Mouse (Mus musculus) liver, embryonic 11.5 days (tissue): ENCODE measurements around the gene Dchs1. TPM values are rescaled to one million over a fixed set of nuclear protein-coding genes. Genes with fewer than 3 reads are reported as not detected.

Experiments
- ATAC-seq: fragments of 200-750 bp; cut with Nextera tagmentation; replicated peaks from 2 replicates; pipeline ENCODE4 v1.8.0; 2017; ENCODE audit warnings: moderate number of reproducible peaks, mild to moderate bottlenecking, moderate TSS enrichment, moderate library complexity; ENCODE audit not compliant: low FRiP score
- DNase-seq: peaks from one replicate; pipeline ENCODE4 v3.0.0-alpha.2; 2017; ENCODE audit warnings: low spot score
- H3K27ac ChIP-seq: fragments of 300-500 bp; sonication (generic); 2 replicates; pipeline ENCODE4 v1.5.1; 2014; ENCODE audit warnings: mild to moderate bottlenecking, low read depth, low read length, control low read depth
- H3K27me3 ChIP-seq: fragments of 300-500 bp; sonication (generic); replicated peaks from 2 replicates; pipeline ENCODE4 v1.6.1; 2014; ENCODE audit warnings: low read length, mixed read lengths; ENCODE audit not compliant: control insufficient read depth, insufficient read depth
- H3K36me3 ChIP-seq: fragments of 300-500 bp; sonication (generic); 2 replicates; pipeline ENCODE4 v1.6.1; 2014; ENCODE audit warnings: mild to moderate bottlenecking, low read length, moderate library complexity, mixed read lengths; ENCODE audit not compliant: control insufficient read depth, insufficient read depth
- H3K4me1 ChIP-seq: fragments of 300-500 bp; sonication (generic); replicated peaks from 2 replicates; pipeline ENCODE4 v1.6.1; 2014; ENCODE audit warnings: low read length, mixed read lengths; ENCODE audit not compliant: control insufficient read depth, insufficient read depth
- H3K4me2 ChIP-seq: fragments of 300-500 bp; sonication (generic); 2 replicates; pipeline ENCODE4 v1.6.1; 2014; ENCODE audit warnings: mild to moderate bottlenecking, control low read depth, moderate library complexity
- H3K4me3 ChIP-seq: fragments of 300-500 bp; sonication (generic); 2 replicates; pipeline ENCODE4 v1.5.1; 2014; ENCODE audit warnings: low read depth, low read length, control low read depth
- H3K9ac ChIP-seq: fragments of 300-500 bp; sonication (generic); 2 replicates; pipeline ENCODE4 v1.6.1; 2014; ENCODE audit warnings: low read depth, low read length, control low read depth
- H3K9me3 ChIP-seq: fragments of 300-500 bp; sonication (generic); 2 replicates; pipeline ENCODE4 v1.6.1; 2016; ENCODE audit warnings: low read length, inconsistent platforms, mixed read lengths; ENCODE audit not compliant: control insufficient read depth
- WGBS: fragments of 180-500 bp; shearing (Covaris S2); extraction: QIAGEN DNeasy Blood & Tissue Kit; methylation state at CpG from one replicate; pipeline ENCODE4 v1.1.7; 2014; 5-methylcytosine and 5-hydroxymethylcytosine counted together
- polyA plus RNA-seq: library from polyadenylated mRNA; unstranded; fragments of >200 nt; fragmentation: Nextera tagmentation; extraction: Ambion mirVana; gene quantifications from 2 replicates; pipeline ENCODE4 v1.2.1, GENCODE M21; 2014

The Dchs1 gene
- polyA plus RNA-seq, 1 experiment from 2014 or later: 5.8 TPM

DNA sequence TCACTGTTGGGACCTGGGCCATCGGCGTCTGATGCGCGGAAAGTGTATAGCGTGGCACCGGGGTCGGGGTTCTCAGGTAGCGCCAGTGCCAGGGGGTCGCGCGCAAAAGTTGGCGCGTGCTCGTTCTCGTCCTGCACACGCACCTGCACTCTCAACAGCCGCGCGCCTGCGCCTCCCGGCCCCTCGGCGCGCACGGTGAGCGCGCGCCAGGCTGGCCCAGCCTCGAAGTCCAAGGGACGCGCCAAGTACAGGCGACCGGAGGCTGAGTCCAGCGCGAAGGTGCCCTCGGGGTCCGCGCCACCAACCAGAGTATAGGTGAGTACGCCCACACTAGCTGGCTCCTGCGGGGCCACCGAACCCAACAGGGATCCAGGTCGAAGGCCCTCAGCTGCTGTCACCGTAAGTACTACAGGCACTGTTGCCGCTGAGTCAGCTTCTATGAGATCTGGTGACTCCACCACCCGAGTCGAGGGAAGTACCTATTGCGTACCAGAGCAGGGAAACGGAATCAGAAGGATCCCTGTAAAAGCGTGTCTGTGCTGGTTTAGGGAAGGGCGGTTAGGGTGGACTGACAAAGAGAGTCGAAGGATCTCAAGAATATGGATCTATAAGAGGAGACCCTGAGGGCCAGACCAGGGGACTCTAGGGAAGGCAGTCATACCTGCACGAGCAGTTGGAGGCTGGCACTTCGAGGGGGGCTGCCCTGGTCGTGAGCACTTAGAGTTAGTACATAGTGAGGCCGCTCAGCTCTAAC lies 24.8 kb downstream of the Dchs1 start:
- ATAC-seq: no peak
- Histone ChIP-seq H3K9ac (no peak overlapping the region), H3K27ac (no peak overlapping the region), H3K4me3 (peak overlapping the region; percentile 36), H3K4me2 (peak overlapping the region; percentile 68), H3K36me3 (peaks cover 2% of the 10 kb centered on the region; the same call in 1 of the 2 replicates), H3K9me3 (no peaks in the 10 kb centered on the region), H3K27me3 (peaks cover 33% of the 10 kb centered on the region), H3K4me1 (peaks cover 4% of the 10 kb centered on the region)
- DNase-seq: no peak
- WGBS: 16% methylated on average over 55 of the region's 55 CpGs

DNA sequence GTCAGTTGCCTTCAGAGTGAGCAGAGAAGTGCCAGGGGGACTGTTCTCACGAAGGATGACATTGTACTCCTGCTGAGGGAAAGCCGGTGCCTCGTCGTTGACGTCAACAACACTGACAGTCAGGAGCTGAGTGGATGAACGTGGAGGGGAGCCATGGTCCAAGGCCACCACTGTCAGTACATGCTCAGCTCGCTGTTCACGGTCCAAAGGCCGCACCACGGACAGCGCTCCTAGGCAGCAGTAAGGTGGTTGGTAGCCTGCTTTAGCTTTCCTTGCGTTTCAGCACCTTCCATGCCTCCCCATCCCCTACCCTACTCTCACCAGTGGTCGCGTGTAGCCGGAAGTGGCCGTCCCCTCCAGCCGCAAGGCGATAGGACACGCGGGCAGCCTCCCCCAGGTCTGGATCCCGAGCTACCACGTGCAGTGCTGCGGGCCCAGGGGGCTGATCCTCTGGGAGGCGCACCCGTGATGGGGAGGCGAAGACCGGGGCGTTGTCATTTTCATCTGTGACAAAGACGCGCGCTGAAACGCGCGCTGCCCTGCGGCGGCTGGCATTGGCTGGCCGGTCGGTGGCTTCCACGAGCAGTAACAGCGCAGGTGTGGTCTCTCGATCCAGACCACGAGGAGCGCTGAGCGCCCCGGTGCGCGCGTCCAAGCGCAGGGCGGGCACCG lies 25.5 kb downstream of the Dchs1 start:
- H3K4me3 ChIP-seq: peak overlapping the region; percentile 36
- H3K4me1 ChIP-seq: peaks cover 4% of the 10 kb centered on the region; the same call in 1 of the 2 replicates
- H3K4me2 ChIP-seq: peak overlapping the region; percentile 68
- H3K27me3 ChIP-seq: peaks cover 33% of the 10 kb centered on the region
- H3K9ac ChIP-seq: no peak overlapping the region
- H3K9me3 ChIP-seq: no peaks in the 10 kb centered on the region
- H3K27ac ChIP-seq: no peak overlapping the region
- DNase-seq (no peak), ATAC-seq (no peak; the same call in 1 of the 2 replicates)
- WGBS: 13% methylated on average over 51 of the region's 51 CpGs
- peaks cover 2% of the 10 kb centered on the region; the same call in 1 of the 2 replicates for H3K36me3 ChIP-seq

DNA sequence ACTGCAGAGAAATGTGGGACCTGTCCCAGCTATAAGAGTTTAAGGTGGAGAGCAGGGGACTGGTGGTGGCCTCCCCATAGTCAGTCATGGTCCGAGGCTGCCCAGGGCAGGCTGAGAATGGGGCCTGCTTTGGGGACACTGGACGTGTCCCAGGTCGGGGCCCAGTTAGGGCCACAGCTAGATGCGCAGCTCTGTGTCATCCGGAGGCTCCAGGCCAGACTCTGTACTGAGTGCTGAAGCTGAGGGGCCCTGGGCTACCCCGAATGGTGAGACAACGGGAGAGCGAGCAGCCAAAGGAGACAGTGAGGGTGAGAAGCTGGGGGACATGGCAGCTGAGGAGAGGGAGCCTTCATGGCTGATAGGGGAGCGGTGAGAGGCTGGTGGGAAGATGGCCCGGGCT lies 34.2 kb downstream of the Dchs1 start:
- Histone ChIP-seq H3K9me3 (no peaks in the 10 kb centered on the region), H3K27ac (no peak overlapping the region), H3K9ac (no peak overlapping the region), H3K4me1 (no peaks in the 10 kb centered on the region; the same call in 1 of the 2 replicates), H3K36me3 (peaks cover 4% of the 10 kb centered on the region; the same call in 1 of the 2 replicates), H3K4me3 (no peak overlapping the region), H3K4me2 (no peak overlapping the region), H3K27me3 (no peaks in the 10 kb centered on the region)
- WGBS: 85% methylated on average over 10 of the region's 10 CpGs
- DNase-seq: no peak
- ATAC-seq: no peak

DNA sequence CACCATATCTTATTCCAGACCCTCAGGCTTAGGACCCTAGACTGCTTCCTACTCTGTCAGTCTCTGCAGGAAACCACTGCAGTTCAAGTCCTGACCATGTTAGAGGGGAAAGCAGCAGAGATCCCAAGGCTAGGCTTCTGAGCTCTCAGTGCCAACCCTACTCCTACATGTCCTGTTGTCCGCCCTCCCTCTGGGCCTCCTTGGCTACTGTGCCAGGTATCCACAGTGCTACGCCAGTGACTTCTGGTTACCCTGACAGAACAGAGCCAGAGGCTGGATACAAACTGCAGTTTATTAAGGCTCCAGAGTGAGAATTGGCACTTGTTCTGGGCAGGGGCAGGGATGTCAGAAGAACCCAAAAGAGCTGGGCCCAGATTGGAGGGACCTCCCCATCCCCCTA lies 34.7 kb downstream of the Dchs1 start:
- no peak overlapping the region for H3K4me3 ChIP-seq
- no peaks in the 10 kb centered on the region for H3K27me3 ChIP-seq
- WGBS: 87% methylated on average over 2 of the region's 2 CpGs
- no peak overlapping the region for H3K9ac ChIP-seq
- ATAC-seq: no peak
- no peak for DNase-seq
- H3K36me3 ChIP-seq: peaks cover 4% of the 10 kb centered on the region; the same call in 1 of the 2 replicates
- no peaks in the 10 kb centered on the region for H3K9me3 ChIP-seq
- no peak overlapping the region for H3K4me2 ChIP-seq
- no peaks in the 10 kb centered on the region; the same call in 1 of the 2 replicates for H3K4me1 ChIP-seq
- no peak overlapping the region for H3K27ac ChIP-seq

DNA sequence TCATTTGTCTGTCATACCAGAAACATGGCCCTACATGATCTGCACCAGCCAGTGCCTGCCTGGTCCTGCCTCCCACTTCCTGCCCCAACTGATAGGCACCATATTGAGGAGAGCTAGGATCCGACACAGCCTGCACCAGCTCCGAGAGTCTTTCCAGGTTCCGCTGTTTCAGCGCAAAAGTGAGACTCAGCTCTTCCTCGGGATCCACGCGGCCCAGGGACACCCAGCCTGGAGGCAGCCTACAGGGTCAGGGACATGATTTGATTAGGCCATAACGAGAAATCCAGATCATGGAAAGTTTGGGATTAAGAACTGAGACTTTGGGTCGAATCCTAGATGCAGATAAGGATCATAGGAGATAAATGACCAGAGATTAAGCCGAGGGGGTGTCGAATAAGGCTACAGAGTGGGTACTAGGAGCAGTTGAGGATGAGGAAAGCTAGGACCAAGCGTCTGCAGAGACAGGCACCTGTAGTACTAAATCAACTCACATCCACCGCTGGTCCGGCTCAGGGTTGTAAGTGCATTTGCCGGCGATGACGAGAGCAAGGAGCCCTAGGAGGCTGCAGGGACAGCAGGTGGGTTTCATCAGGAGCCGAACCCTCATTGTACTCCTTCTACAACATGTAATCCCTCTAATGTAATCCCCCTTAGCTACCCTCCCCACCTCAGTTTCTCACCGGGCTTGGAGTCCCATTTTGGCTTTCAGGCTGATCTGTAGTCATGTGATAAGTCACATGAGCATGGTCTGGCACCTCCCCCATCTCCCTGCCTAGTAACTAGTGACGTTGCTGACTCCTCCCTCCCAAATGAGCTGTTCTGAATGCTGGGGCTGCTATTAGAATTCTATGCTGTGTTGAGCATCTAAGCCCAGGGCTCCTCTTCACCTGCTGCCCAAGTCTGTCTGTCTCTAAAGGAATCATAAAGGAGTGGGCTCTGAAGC lies 35.7 kb downstream of the Dchs1 start, which contains the start of gene Tpp1:
Tpp1 (minus strand) TSS at position 745 of the 943 bp plus-strand sequence.
- peak; percentile 89 for ATAC-seq
- 0 out of 2 replicates have a peak within 1 kb of the TSS, but pooled peaks have one; percentile 32 for H3K27ac ChIP-seq
- no peaks in the 10 kb centered on the region for H3K27me3 ChIP-seq
- WGBS: 16% methylated on average over 20 of the region's 20 CpGs
- no peaks in the 10 kb centered on the region; the same call in 1 of the 2 replicates for H3K4me1 ChIP-seq
- H3K36me3 ChIP-seq: peaks cover 7% of the 10 kb centered on the region
- peak; percentile 86 for DNase-seq
- H3K4me2 ChIP-seq: peak within 1 kb of the TSS; percentile 89
- H3K9me3 ChIP-seq: no peaks in the 10 kb centered on the region
- peak within 1 kb of the TSS; percentile 85 for H3K9ac ChIP-seq
- H3K4me3 ChIP-seq: peak within 1 kb of the TSS; percentile 80

DNA sequence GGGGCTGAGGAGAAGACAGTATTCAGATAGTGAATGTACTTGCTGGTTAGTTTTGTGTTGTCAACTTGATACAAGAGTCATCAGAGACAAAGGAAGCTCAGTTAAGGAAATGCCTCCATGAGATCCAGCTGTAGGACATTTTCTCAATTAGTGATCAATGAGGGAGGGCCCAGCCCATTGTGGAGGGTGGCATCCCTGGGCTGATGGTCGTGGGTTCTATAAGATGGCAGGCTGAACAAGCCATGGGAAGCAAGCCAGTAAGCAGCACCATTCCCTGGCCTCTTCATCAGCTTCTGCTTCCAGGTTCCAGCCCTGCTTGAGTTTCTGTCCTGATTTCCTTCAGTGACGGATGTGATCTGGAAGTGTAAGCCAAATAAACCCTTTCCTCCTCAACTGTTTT lies 39.7 kb downstream of the Dchs1 start:
- DNase-seq (no peak), ATAC-seq (no peak)
- Histone ChIP-seq H3K9ac (no peak overlapping the region), H3K4me1 (peaks cover 10% of the 10 kb centered on the region), H3K36me3 (peaks cover 10% of the 10 kb centered on the region), H3K4me3 (no peak overlapping the region), H3K27me3 (no peaks in the 10 kb centered on the region), H3K4me2 (no peak overlapping the region), H3K27ac (no peak overlapping the region), H3K9me3 (no peaks in the 10 kb centered on the region)
- 85% methylated on average over 2 of the region's 2 CpGs for WGBS

DNA sequence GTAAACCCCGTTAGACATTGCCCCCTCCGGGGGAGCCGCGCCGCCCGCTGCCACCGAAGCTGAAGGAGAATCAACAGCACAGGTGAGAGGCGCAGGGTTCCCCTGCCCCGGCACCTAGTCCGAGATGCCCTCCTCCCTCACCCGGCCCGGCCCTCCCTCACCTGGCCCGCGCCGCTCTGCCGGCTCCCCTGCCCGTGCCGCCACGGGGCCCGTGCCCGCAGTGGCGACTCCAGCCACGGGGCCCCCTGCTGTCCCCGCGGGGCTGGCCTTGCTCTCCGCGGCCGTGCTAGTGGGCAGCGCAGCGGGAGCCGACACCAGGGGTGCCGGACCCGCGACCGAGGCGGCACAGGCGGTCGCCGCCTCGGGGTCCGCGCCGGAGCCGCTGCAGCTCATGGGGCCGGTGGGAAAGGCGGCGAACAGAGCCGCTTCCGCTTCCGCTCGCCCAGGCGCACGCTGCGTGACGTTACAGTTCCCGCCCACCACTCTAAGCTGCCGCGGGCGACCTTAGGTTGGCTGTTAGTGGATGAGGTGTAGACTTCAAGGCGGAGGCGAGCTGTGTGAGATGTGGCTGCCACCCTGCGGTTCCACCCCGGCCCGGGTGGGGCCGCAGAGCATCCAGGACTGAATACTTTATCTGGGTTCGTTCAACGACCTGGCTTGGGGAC lies 43.4 kb downstream of the Dchs1 start, which contains the start of gene Taf10:
Taf10 (minus strand) TSS at position 436 of the 665 bp plus-strand sequence.
- under 1% methylated on average over 67 of the region's 67 CpGs for WGBS

More for the DNA sequence above, 43.4 kb downstream of the Dchs1 start, which contains the start of gene Taf10:
- no peaks in the 10 kb centered on the region for H3K27me3 ChIP-seq
- DNase-seq (peak; percentile 87), ATAC-seq (peak; percentile 99)
- peak within 1 kb of the TSS; percentile 92 for H3K27ac ChIP-seq
- H3K9ac ChIP-seq: peak within 1 kb of the TSS; percentile 95
- peak within 1 kb of the TSS; percentile 78 for H3K4me2 ChIP-seq
- H3K4me1 ChIP-seq: peaks cover 16% of the 10 kb centered on the region
- peaks cover 28% of the 10 kb centered on the region for H3K36me3 ChIP-seq
- no peaks in the 10 kb centered on the region for H3K9me3 ChIP-seq
- peak within 1 kb of the TSS; percentile 97 for H3K4me3 ChIP-seq
